Mouse (Mus musculus) CD4-positive naive resting alpha-beta T cell, adult 57 days (primary cell): ENCODE data around the gene Tfap2b. TPM values are rescaled to one million over a fixed set of nuclear protein-coding genes. Genes with fewer than 3 reads are reported as not detected.

Experiments used
- total RNA-seq: library from RNA; stranded (reverse); gene quantifications from one replicate; pipeline ENCODE4 v1.2.4, GENCODE M21; 2023

The Tfap2b gene
- not detected for total RNA-seq

DNA sequence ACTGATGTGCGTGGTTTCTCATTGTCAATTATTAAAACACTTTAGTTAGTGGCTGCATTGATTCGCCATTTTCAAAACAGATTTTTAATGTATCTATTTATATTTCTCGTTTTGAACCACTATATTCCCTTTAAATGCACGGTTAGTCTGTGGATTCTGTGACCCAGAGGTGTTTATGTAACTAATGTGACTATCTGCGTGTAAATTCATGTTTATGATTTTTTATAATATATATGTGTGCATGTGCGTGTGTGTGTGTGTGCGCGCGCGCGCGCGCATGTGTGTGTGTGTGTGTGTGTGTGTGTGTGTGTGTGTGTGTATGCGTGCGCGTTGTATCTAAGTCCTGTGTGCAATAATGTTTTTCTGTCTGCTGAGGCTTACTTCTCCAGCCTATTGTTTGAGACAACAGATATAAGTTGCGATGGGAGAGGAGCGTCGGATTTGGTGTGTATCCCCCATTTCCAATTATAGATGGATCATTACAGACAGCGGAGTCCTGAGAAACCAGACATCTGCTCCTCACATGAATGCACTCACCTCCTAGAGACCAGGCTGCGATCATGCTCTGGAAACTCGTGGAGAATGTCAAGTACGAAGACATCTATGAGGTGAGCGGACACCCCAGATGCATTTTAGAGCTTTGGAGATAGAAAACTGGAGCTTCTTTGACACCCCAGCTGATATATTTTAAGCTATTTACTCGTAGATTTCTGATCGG is at the start of gene Tfap2b:
Gene Tfap2b, plus strand, starts transcription at position 274 of the 718 bp plus-strand sequence.

Other genes starting within 250 kb of the Tfap2b start
- not detected for gene Tfap2d, start 105.9 kb upstream of the Tfap2b start, total RNA-seq